Mouse (Mus musculus): ENCODE data around the gene B630019K06Rik. TPM values are rescaled to one million over a fixed set of nuclear protein-coding genes. Genes with fewer than 3 reads are reported as not detected.
"Not testable (repeated sequence)": the region's sequence is repeated elsewhere in the genome, so short reads cannot be mapped to it uniquely, and the experiment has no call there.

B630019K06Rik gene
- 22.3 and 24.0 TPM in 2 replicates for polyA plus RNA-seq (2012; rRNA removed)

DNA sequence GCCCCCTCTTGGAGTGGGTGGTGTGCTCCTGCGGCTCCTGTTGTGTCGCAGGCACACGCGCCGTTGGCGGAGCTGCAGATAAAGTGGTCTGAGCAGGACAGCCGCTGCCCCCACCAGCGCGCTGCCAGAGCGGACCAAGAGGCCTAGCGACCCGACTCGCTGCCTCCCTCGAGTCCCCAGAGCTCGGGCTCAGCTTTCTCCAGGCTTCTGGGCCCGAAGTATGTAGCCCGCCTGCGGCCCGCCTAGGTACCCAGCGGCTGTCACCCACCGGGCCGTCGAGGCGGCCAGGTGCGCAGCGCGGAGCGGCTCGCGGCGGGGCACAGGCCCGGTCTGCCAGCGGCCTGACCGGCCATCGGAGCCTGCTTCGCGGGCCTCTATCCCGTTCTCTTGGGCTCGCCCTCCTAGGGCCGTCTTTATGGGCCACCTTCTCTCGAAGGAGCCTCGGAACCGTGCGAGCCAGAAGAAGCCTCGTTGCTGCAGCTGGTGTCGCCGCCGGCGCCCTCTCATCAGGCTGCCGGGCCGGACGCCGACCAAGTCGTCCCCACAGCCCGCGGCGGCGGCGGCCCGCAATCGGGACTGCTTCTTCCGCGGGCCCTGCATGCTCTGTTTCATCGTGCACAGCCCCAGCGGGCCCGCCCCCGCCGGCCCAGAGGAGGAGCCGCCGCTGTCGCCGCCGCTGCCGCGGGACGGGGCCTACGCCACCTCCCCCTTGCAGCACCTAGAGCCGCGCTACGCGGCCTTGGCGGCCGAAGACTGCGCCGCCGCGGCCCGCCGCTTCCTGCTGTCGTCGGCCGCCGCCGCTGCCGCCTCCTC, at the start of gene B630019K06Rik:
Gene B630019K06Rik (plus strand): TSS at position 40 of the 813 bp plus-strand sequence.
- peak within 1 kb of the TSS; percentile 71 for H3K27ac ChIP-seq (ENCODE audit: insufficient read depth, low read length)
- TF ChIP-seq CTCF (IDR thresholded peaks at IDR 0.05; ENCODE audit: extremely low read depth, insufficient read depth, low read length) (no peak), POLR2A (IDR thresholded peaks at IDR 0.05; ENCODE audit: extremely low read depth, insufficient read depth, low read length) (no peak)

GRCm38 (mm10) chrX:8843694-8844093, 48.5 kb upstream of the B630019K06Rik start, which contains the start of gene Gm6592:
Gene Gm6592, plus strand, starts transcription at chrX:8843994.
- Histone ChIP-seq H3K27ac (ENCODE audit: insufficient read depth, low read length) (no peak within 1 kb of the TSS), H3K4me1 (ENCODE audit: control insufficient read depth, insufficient read depth, low read length) (no peaks in the 10 kb centered on the region), H3K4me3 (ENCODE audit: insufficient read depth, low read length) (no peak within 1 kb of the TSS)
- TF ChIP-seq CTCF (IDR thresholded peaks at IDR 0.05; ENCODE audit: extremely low read depth, insufficient read depth, low read length) (no peak), POLR2A (IDR thresholded peaks at IDR 0.05; ENCODE audit: extremely low read depth, insufficient read depth, low read length) (no peak)

More for the DNA sequence above, at the start of gene B630019K06Rik:
- H3K4me1 ChIP-seq (ENCODE audit: control insufficient read depth, insufficient read depth, low read length): no peaks in the 10 kb centered on the region
- peak within 1 kb of the TSS; percentile 75 for H3K4me3 ChIP-seq (ENCODE audit: insufficient read depth, low read length)

- TF ChIP-seq POLR2A (IDR thresholded peaks at IDR 0.05; ENCODE audit: extremely low read depth, insufficient read depth, low read length) (no peak), CTCF (IDR thresholded peaks at IDR 0.05; ENCODE audit: extremely low read depth, insufficient read depth, low read length) (no peak)
- Histone ChIP-seq H3K4me1 (ENCODE audit: control insufficient read depth, insufficient read depth, low read length) (no peaks in the 10 kb centered on the region), H3K4me3 (ENCODE audit: insufficient read depth, low read length) (no peak overlapping the region), H3K27ac (ENCODE audit: insufficient read depth, low read length) (no peak overlapping the region)
Measured at GRCm38 (mm10) chrX:8852486-8852885, 39.7 kb upstream of the B630019K06Rik start.

- H3K4me3 ChIP-seq (ENCODE audit: insufficient read depth, low read length); H3K4me1 ChIP-seq (ENCODE audit: control insufficient read depth, insufficient read depth, low read length); H3K27ac ChIP-seq (ENCODE audit: insufficient read depth, low read length): not testable (repeated sequence)
- TF ChIP-seq CTCF (IDR thresholded peaks at IDR 0.05; ENCODE audit: extremely low read depth, insufficient read depth, low read length): peak; percentile 63
Measured at GRCm38 (mm10) chrX:8864331-8864730, 27.9 kb upstream of the B630019K06Rik start.

DNA sequence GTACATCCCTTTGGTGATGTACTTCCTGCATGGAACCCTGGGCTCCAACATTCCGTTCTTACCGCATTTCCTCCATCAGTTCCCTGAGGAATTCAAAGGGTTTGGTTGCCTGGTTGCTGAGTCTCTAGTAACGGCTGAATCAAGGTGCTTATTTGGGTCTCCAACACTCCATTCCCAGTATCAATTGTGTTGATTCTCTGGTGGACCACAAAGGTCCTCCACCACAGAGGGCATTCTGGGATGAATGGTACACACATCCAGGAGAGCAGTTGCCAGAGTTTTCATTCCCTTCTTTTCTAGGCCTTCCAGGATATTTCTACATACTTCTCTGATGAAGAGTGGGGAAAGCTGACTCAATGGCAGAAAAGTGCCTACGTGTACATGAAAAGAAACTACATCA, 18.2 kb upstream of the B630019K06Rik start, which contains the start of gene Gm5751:
Gene Gm5751 (plus strand): TSS at position 301 of the 400 bp plus-strand sequence.
- not testable (repeated sequence) for H3K4me1 ChIP-seq (ENCODE audit: control insufficient read depth, insufficient read depth, low read length); H3K27ac ChIP-seq (ENCODE audit: insufficient read depth, low read length); H3K4me3 ChIP-seq (ENCODE audit: insufficient read depth, low read length)

DNA sequence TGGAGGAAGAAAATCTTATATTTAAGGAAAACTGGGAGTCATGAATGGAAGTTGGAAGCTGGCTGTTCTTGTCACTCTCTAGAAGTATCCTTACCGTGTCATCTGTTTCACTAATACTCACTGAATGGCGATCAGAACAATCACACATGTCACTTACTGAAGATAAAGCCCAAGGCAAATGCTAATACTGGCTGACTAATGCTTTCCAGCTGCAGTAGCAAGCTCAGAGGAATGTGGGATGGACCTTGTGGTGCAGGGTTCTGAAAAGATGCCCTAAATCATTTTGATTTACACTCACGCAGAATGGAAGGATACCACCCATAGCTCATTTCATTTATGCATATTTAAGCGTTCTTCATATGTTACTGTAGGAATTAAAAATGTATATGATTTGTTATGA, 7.8 kb upstream of the B630019K06Rik start:
- TF ChIP-seq CTCF (IDR thresholded peaks at IDR 0.05; ENCODE audit: extremely low read depth, insufficient read depth, low read length) (no peak), POLR2A (IDR thresholded peaks at IDR 0.05; ENCODE audit: extremely low read depth, insufficient read depth, low read length) (no peak)
- no peak overlapping the region for H3K4me3 ChIP-seq (ENCODE audit: insufficient read depth, low read length)

GRCm38 (mm10) chrX:8891975-8892342, 223 bp upstream of the B630019K06Rik start:
- no peaks in the 10 kb centered on the region for H3K4me1 ChIP-seq (ENCODE audit: control insufficient read depth, insufficient read depth, low read length)
- H3K4me3 ChIP-seq (ENCODE audit: insufficient read depth, low read length): peak overlapping the region; percentile 75; the same call in 1 of the 2 replicates
- TF ChIP-seq CTCF (IDR thresholded peaks at IDR 0.05; ENCODE audit: extremely low read depth, insufficient read depth, low read length): no peak
- TF ChIP-seq POLR2A (IDR thresholded peaks at IDR 0.05; ENCODE audit: extremely low read depth, insufficient read depth, low read length): no peak
- no peak overlapping the region for H3K27ac ChIP-seq (ENCODE audit: insufficient read depth, low read length)

More for the DNA sequence above, 7.8 kb upstream of the B630019K06Rik start:
- no peaks in the 10 kb centered on the region for H3K4me1 ChIP-seq (ENCODE audit: control insufficient read depth, insufficient read depth, low read length)
- H3K27ac ChIP-seq (ENCODE audit: insufficient read depth, low read length): no peak overlapping the region

- H3K4me3 ChIP-seq (ENCODE audit: insufficient read depth, low read length): peak overlapping the region; percentile 75
- peak overlapping the region; percentile 71 for H3K27ac ChIP-seq (ENCODE audit: insufficient read depth, low read length)
- TF ChIP-seq POLR2A (IDR thresholded peaks at IDR 0.05; ENCODE audit: extremely low read depth, insufficient read depth, low read length) (no peak), CTCF (IDR thresholded peaks at IDR 0.05; ENCODE audit: extremely low read depth, insufficient read depth, low read length) (no peak)
- no peaks in the 10 kb centered on the region for H3K4me1 ChIP-seq (ENCODE audit: control insufficient read depth, insufficient read depth, low read length)
Measured at GRCm38 (mm10) chrX:8893182-8893651, 1.0 kb downstream of the B630019K06Rik start.

GRCm38 (mm10) chrX:8900823-8901222, 8.6 kb downstream of the B630019K06Rik start:
- TF ChIP-seq CTCF (IDR thresholded peaks at IDR 0.05; ENCODE audit: extremely low read depth, insufficient read depth, low read length): no peak
- no peak overlapping the region for H3K4me3 ChIP-seq (ENCODE audit: insufficient read depth, low read length)
- no peak overlapping the region for H3K27ac ChIP-seq (ENCODE audit: insufficient read depth, low read length)
- H3K4me1 ChIP-seq (ENCODE audit: control insufficient read depth, insufficient read depth, low read length): no peaks in the 10 kb centered on the region

GRCm38 (mm10) chrX:8901906-8902472, 9.8 kb downstream of the B630019K06Rik start:
- no peak for TF ChIP-seq CTCF (IDR thresholded peaks at IDR 0.05; ENCODE audit: extremely low read depth, insufficient read depth, low read length)
- TF ChIP-seq POLR2A (IDR thresholded peaks at IDR 0.05; ENCODE audit: extremely low read depth, insufficient read depth, low read length): no peak
- Histone ChIP-seq H3K4me1 (ENCODE audit: control insufficient read depth, insufficient read depth, low read length) (no peaks in the 10 kb centered on the region), H3K27ac (ENCODE audit: insufficient read depth, low read length) (no peak overlapping the region), H3K4me3 (ENCODE audit: insufficient read depth, low read length) (no peak overlapping the region)

Data from cortical plate, adult 2 months (tissue).